Mouse (Mus musculus) 3134 (cell line): Measurements from ENCODE around the gene Rnf207.

Experiments
- DNase-seq: peaks from one replicate; pipeline ENCODE4 v3.0.0-alpha.2; 2011; ENCODE audit warnings: low spot score; ENCODE audit not compliant: insufficient read length; ENCODE audit errors: extremely low read depth

Rnf207 gene

GRCm38 (mm10) chr4:152318517-152319234, at the start of gene Rnf207:
Gene Rnf207 (minus strand): TSS chr4:152318993.
- DNase-seq = no peak

- no peak for DNase-seq
Observed at GRCm38 (mm10) chr4:152365228-152365627, 46.4 kb upstream of the Rnf207 start.

- peak; percentile 74 for DNase-seq
Observed at GRCm38 (mm10) chr4:152362180-152362579, 43.4 kb upstream of the Rnf207 start.

- DNase-seq = no peak
Observed at GRCm38 (mm10) chr4:152360855-152361254, 42.1 kb upstream of the Rnf207 start.

- DNase-seq = peak; percentile 46
Observed at GRCm38 (mm10) chr4:152359700-152360099, 40.9 kb upstream of the Rnf207 start.

- DNase-seq = no peak
Observed at GRCm38 (mm10) chr4:152355672-152356071, 36.9 kb upstream of the Rnf207 start.

GRCm38 (mm10) chr4:152353886-152354637, 35.3 kb upstream of the Rnf207 start:
- peak; percentile 38 for DNase-seq

- no peak for DNase-seq
Observed at GRCm38 (mm10) chr4:152351422-152352305, 32.9 kb upstream of the Rnf207 start.

GRCm38 (mm10) chr4:152350722-152351421, 32.1 kb upstream of the Rnf207 start:
- DNase-seq = no peak

- DNase-seq = no peak
Observed at GRCm38 (mm10) chr4:152349837-152350381, 31.1 kb upstream of the Rnf207 start.

- DNase-seq = peak; percentile 77
Observed at GRCm38 (mm10) chr4:152345120-152345889, 26.5 kb upstream of the Rnf207 start.

GRCm38 (mm10) chr4:152344651-152345050, 25.9 kb upstream of the Rnf207 start:
- DNase-seq = peak; percentile 62

- peak; percentile 31 for DNase-seq
Observed at GRCm38 (mm10) chr4:152343296-152343695, 24.5 kb upstream of the Rnf207 start.

- no peak for DNase-seq
Observed at GRCm38 (mm10) chr4:152340584-152341284, 21.9 kb upstream of the Rnf207 start.

GRCm38 (mm10) chr4:152339293-152339790, 20.5 kb upstream of the Rnf207 start:
- DNase-seq = no peak

- no peak for DNase-seq
Observed at GRCm38 (mm10) chr4:152338419-152339292, 19.9 kb upstream of the Rnf207 start, which contains the start of gene Chd5. Gene Chd5 (plus strand): TSS chr4:152338651.

- no peak for DNase-seq
Observed at GRCm38 (mm10) chr4:152337772-152338171, 19.0 kb upstream of the Rnf207 start.

- DNase-seq = no peak
Observed at GRCm38 (mm10) chr4:152333587-152333986, 14.8 kb upstream of the Rnf207 start.
